In genomic region chr4:41628202-41628927, GRCm38 (mm10) we compare ENCODE assay signal across 8 mouse cellular contexts. TPM values are rescaled to one million over a fixed set of nuclear protein-coding genes. Genes with fewer than 3 reads are reported as not detected.
DNase-seq lines count a peak whose midpoint lies in the region; ATAC-seq and TF ChIP-seq lines count a peak whose summit lies in the region.

No protein-coding gene starts in this region.

- peak overlapping the region; percentile 52 for H3K9ac ChIP-seq in heart, embryonic 13.5 days
- H3K9ac ChIP-seq in limb, embryonic 12.5 days (replicated peaks), result no peak overlapping the region
- H3K9ac ChIP-seq in neural tube, embryonic 14.5 days (replicated peaks; ENCODE audit: low read depth, low read length), result no peak overlapping the region

- H3K36me3 ChIP-seq in heart, embryonic 13.5 days, result no peaks in the 10 kb centered on the region
- H3K36me3 ChIP-seq in limb, embryonic 12.5 days, result no peaks in the 10 kb centered on the region
- H3K36me3 ChIP-seq in neural tube, embryonic 14.5 days (ENCODE audit: control insufficient read depth, insufficient read depth, low read length), result no peaks in the 10 kb centered on the region

- peak overlapping the region; percentile 39 for H3K27ac ChIP-seq in heart, embryonic 13.5 days (replicated peaks)
- peak overlapping the region; percentile 67 for H3K27ac ChIP-seq in limb, embryonic 12.5 days
- H3K27ac ChIP-seq in neural tube, embryonic 14.5 days (ENCODE audit: low read depth, low read length), result peak overlapping the region; percentile 34; the same call in 1 of the 2 replicates
- H3K27ac ChIP-seq in layer of hippocampus, adult 2 months, result no peak overlapping the region
- no peak overlapping the region for H3K27ac ChIP-seq in cerebellum, adult 2 months (ENCODE audit: insufficient read depth, low read length)

- TF ChIP-seq POLR2A in cerebellum, adult 2 months (IDR thresholded peaks at IDR 0.05; ENCODE audit: borderline replicate concordance, insufficient read depth, low read length), result no peak

- H3K9me3 ChIP-seq in heart, embryonic 13.5 days, result no peaks in the 10 kb centered on the region
- H3K9me3 ChIP-seq in limb, embryonic 12.5 days, result no peaks in the 10 kb centered on the region
- no peaks in the 10 kb centered on the region for H3K9me3 ChIP-seq in neural tube, embryonic 14.5 days (ENCODE audit: control insufficient read depth, low read length)

- DNase-seq in A20 (ENCODE audit: low read depth, low spot score), result peak; percentile 88
- peak; percentile 44 for DNase-seq in Muller cell, postnatal 12 days (ENCODE audit: inconsistent ontology term)
- no peak for DNase-seq in layer of hippocampus, adult 2 months (ENCODE audit: low spot score in 2 of 2)
- no peak for DNase-seq in cerebellum, adult 2 months

- H3K4me3 ChIP-seq in heart, embryonic 13.5 days, result no peak overlapping the region
- H3K4me3 ChIP-seq in limb, embryonic 12.5 days (replicated peaks), result no peak overlapping the region
- H3K4me3 ChIP-seq in neural tube, embryonic 14.5 days (ENCODE audit: low read depth, low read length), result no peak overlapping the region
- no peak overlapping the region for H3K4me3 ChIP-seq in layer of hippocampus, adult 2 months
- no peak overlapping the region for H3K4me3 ChIP-seq in cerebellum, adult 2 months (replicated peaks; ENCODE audit: insufficient read depth, low read depth, low read length)

- H3K4me2 ChIP-seq in heart, embryonic 13.5 days, result no peak overlapping the region
- peak overlapping the region; percentile 24 for H3K4me2 ChIP-seq in limb, embryonic 12.5 days
- H3K4me2 ChIP-seq in neural tube, embryonic 14.5 days (ENCODE audit: low read depth, low read length), result no peak overlapping the region

- TF ChIP-seq CTCF in layer of hippocampus, adult 2 months (conservative IDR thresholded peaks at IDR 0.05), result no peak
- no peak for TF ChIP-seq CTCF in cerebellum, adult 2 months (IDR thresholded peaks at IDR 0.05; ENCODE audit: borderline replicate concordance, insufficient read depth, low read depth, low read length)

- no peak for ATAC-seq in heart, embryonic 13.5 days (ENCODE audit: extremely low read depth, insufficient number of reproducible peaks, low FRiP score, low TSS enrichment)
- ATAC-seq in limb, embryonic 12.5 days (ENCODE audit: insufficient number of reproducible peaks, insufficient read depth, low FRiP score, low TSS enrichment, low read depth), result peak; percentile 78
- peak; percentile 66 for ATAC-seq in neural tube, embryonic 14.5 days (ENCODE audit: low read depth)
- no peak for ATAC-seq in CD4-positive, CD25-positive, alpha-beta regulatory T cell, adult 4 months

- WGBS in heart, embryonic 13.5 days, result 17% methylated on average over 8 of the region's 8 CpGs
- 3% methylated on average over 8 of the region's 8 CpGs for WGBS in limb, embryonic 12.5 days
- WGBS in neural tube, embryonic 14.5 days, result 9% methylated on average over 8 of the region's 8 CpGs
- WGBS in cerebellum, adult 2 months, result 69% methylated on average over 8 of the region's 8 CpGs

- H3K4me1 ChIP-seq in heart, embryonic 13.5 days, result peaks cover 55% of the 10 kb centered on the region
- H3K4me1 ChIP-seq in limb, embryonic 12.5 days (replicated peaks), result peaks cover 56% of the 10 kb centered on the region
- H3K4me1 ChIP-seq in neural tube, embryonic 14.5 days (ENCODE audit: control insufficient read depth, insufficient read depth, low read length), result peaks cover 31% of the 10 kb centered on the region
- peaks cover 29% of the 10 kb centered on the region for H3K4me1 ChIP-seq in cerebellum, adult 2 months (ENCODE audit: control insufficient read depth, insufficient read depth, low read length)

- peaks cover 19% of the 10 kb centered on the region; the same call in 1 of the 2 replicates for H3K27me3 ChIP-seq in heart, embryonic 13.5 days (replicated peaks)
- H3K27me3 ChIP-seq in limb, embryonic 12.5 days, result peaks cover 80% of the 10 kb centered on the region
- H3K27me3 ChIP-seq in neural tube, embryonic 14.5 days (ENCODE audit: control insufficient read depth, insufficient read depth, low read length), result no peaks in the 10 kb centered on the region
- no peaks in the 10 kb centered on the region for H3K27me3 ChIP-seq in cerebellum, adult 2 months (ENCODE audit: control insufficient read depth, insufficient read depth, low read length)

RNA-seq across cellular contexts. Expression of gene Enho, which starts 11.8 kb away (rescaled TPM):
- polyA plus RNA-seq in heart, embryonic 13.5 days (2015; fragmentation: Nextera tagmentation; extraction: Ambion mirVana), result 3.9 and 5.6 TPM in 2 replicates
- polyA plus RNA-seq in limb, embryonic 12.5 days (2016; fragmentation: Nextera tagmentation; extraction: Ambion mirVana), result 21.9 and 22.2 TPM in 2 replicates
- polyA plus RNA-seq in neural tube, embryonic 14.5 days (2014; fragmentation: Nextera tagmentation; extraction: Ambion mirVana), result 109 and 134 TPM in 2 replicates
- total RNA-seq in layer of hippocampus, adult 2 months (2021), result 10 to 100 TPM; 59.7 to 62.0 TPM
- polyA plus RNA-seq in cerebellum, adult 2 months (2012; rRNA removed), result 168 and 174 TPM in 2 replicates
- not detected for polyA plus RNA-seq in CD4-positive, CD25-positive, alpha-beta regulatory T cell, adult 4 months (2017; shearing (Covaris generic))

RNA-seq across cellular contexts. Expression of gene Dnaic1, which starts 58.8 kb away (rescaled TPM):
- polyA plus RNA-seq in heart, embryonic 13.5 days (2015; fragmentation: Nextera tagmentation; extraction: Ambion mirVana), result 2.1 and 2.2 TPM in 2 replicates
- 0.35 and 0.48 TPM in 2 replicates for polyA plus RNA-seq in limb, embryonic 12.5 days (2016; fragmentation: Nextera tagmentation; extraction: Ambion mirVana)
- polyA plus RNA-seq in neural tube, embryonic 14.5 days (2014; fragmentation: Nextera tagmentation; extraction: Ambion mirVana), result 1.7 and 1.9 TPM in 2 replicates
- 1 to 10 TPM; 7.7 to 8.3 TPM for total RNA-seq in layer of hippocampus, adult 2 months (2021)
- polyA plus RNA-seq in cerebellum, adult 2 months (2012; rRNA removed), result 8.1 and 9.3 TPM in 2 replicates
- polyA plus RNA-seq in CD4-positive, CD25-positive, alpha-beta regulatory T cell, adult 4 months (2017; shearing (Covaris generic)), result not detected

RNA-seq across cellular contexts. Expression of gene Fam219a, which starts 59.0 kb away (rescaled TPM):
- 2.3 TPM in 2 replicates for polyA plus RNA-seq in heart, embryonic 13.5 days (2015; fragmentation: Nextera tagmentation; extraction: Ambion mirVana)
- 2.0 and 2.4 TPM in 2 replicates for polyA plus RNA-seq in limb, embryonic 12.5 days (2016; fragmentation: Nextera tagmentation; extraction: Ambion mirVana)
- 18.8 and 23.5 TPM in 2 replicates for polyA plus RNA-seq in neural tube, embryonic 14.5 days (2014; fragmentation: Nextera tagmentation; extraction: Ambion mirVana)
- total RNA-seq in layer of hippocampus, adult 2 months (2021), result 100 to 1,000 TPM; 153 to 157 TPM
- 137 and 147 TPM in 2 replicates for polyA plus RNA-seq in cerebellum, adult 2 months (2012; rRNA removed)
- under 1 TPM; 0.52 to 0.56 TPM for polyA plus RNA-seq in CD4-positive, CD25-positive, alpha-beta regulatory T cell, adult 4 months (2017; shearing (Covaris generic))

Comparison
In these comparisons a context has a peak if more than half of its experiments do, and no peak if none do; other contexts are left out.
1. DNase-seq: peak in A20 (single experiment) and Muller cell, postnatal 12 days (single experiment); none in layer of hippocampus, adult 2 months (0 of 2) and cerebellum, adult 2 months (0 of 2).
2. ATAC-seq: peak in limb, embryonic 12.5 days (single experiment) and neural tube, embryonic 14.5 days (single experiment); none in heart, embryonic 13.5 days (single experiment) and CD4-positive, CD25-positive, alpha-beta regulatory T cell, adult 4 months (single experiment).
3. H3K27ac ChIP-seq: peak in heart, embryonic 13.5 days (single experiment), limb, embryonic 12.5 days (single experiment) and neural tube, embryonic 14.5 days (single experiment); none in layer of hippocampus, adult 2 months (single experiment) and cerebellum, adult 2 months (single experiment).